Mouse (Mus musculus): ENCODE data around the gene Cdh13.

GRCm38 (mm10) chr8:118410341-118410970, 126.9 kb downstream of the Cdh13 start:
- TF ChIP-seq POLR2A (IDR thresholded peaks at IDR 0.05; ENCODE audit: borderline replicate concordance, control insufficient read depth, low read depth, low read length) (no peak), CTCF (IDR thresholded peaks at IDR 0.05; ENCODE audit: control insufficient read depth, insufficient read depth, low read length) (no peak)

Data from bone marrow, adult 2 months (tissue).